Mouse (Mus musculus): ENCODE results near the gene Arid5b. TPM values are rescaled to one million over a fixed set of nuclear protein-coding genes. Genes with fewer than 3 reads are reported as not detected.
A peak's percentile ranks its signal among the peaks of the same experiment; 100 is the strongest.

Arid5b gene
- total and polyA plus RNA-seq, 2 experiments from 2014 or later = 11.4 to 14.5 TPM

GRCm38 (mm10) chr10:68208670-68209065 lies 69.9 kb downstream of the Arid5b start:
- peaks cover 15% of the 10 kb centered on the region for H3K4me1 ChIP-seq (ENCODE audit: control insufficient read depth, insufficient read depth)
- 55% methylated on average over 5 of the region's 5 CpGs for WGBS
- TF ChIP-seq CTCF (IDR thresholded peaks at IDR 0.05; ENCODE audit: low read depth) = no peak
- TF ChIP-seq EP300 (IDR thresholded peaks at IDR 0.05; ENCODE audit: low read depth) = no peak
- H3K9me3 ChIP-seq (replicated peaks; ENCODE audit: control insufficient read depth, low read length) = no peaks in the 10 kb centered on the region
- no peak overlapping the region; the same call in 1 of the 2 replicates for H3K4me2 ChIP-seq (ENCODE audit: low read depth, low read length)
- no peaks in the 10 kb centered on the region for H3K36me3 ChIP-seq (replicated peaks; ENCODE audit: control insufficient read depth, insufficient read depth, low read length)
- H3K27me3 ChIP-seq (ENCODE audit: control insufficient read depth, insufficient read depth, low read length) = no peaks in the 10 kb centered on the region
- no peak overlapping the region for H3K27ac ChIP-seq (ENCODE audit: low read depth)
- no peak overlapping the region for H3K4me3 ChIP-seq (ENCODE audit: low read depth, low read length)
- H3K9ac ChIP-seq (replicated peaks; ENCODE audit: low read depth, low read length) = no peak overlapping the region
- ATAC-seq (ENCODE audit: insufficient read depth, low read depth) = no peak
- DNase-seq (ENCODE audit: low spot score) = no peak

DNA sequence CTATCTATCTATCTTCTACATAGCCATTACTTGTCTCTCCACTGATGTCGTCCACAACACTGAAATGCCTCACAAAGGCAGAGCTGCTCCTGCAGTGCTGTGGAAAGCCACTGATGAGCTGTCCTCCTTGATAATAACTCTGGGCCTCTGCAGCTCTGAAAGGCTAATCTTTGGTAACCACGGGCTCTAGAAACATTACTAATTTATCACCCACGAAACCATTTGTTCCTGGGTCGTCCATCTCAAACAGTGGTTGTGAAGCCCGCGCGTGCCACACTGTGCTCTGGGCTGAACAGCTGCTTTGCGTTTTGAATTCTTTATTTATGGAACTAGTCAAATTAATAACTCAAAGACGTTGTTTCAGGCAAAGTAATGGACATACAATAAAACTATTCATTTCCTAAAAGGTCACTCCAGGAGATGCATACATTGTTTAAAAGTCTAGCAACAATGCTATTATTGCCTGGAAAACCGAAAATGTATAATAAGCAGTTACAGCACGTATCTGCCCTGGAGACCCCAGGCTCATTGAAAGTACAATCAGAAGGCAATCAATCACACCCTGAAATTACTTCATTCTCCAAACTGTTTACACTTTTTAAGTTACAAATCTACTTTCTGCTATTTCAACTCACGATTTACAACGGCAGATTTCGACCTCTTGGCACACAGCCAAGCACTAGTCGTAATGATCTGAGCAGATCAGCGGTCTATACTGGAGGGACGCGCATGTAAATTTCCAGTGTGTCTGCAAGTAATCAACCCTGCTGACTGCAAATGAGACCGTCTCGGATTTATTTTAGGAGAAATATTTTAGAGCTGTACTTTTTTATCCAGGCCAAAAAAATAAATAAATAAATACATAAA lies 70.5 kb downstream of the Arid5b start:
- Histone ChIP-seq H3K9ac (replicated peaks; ENCODE audit: low read depth, low read length) (no peak overlapping the region), H3K4me2 (ENCODE audit: low read depth, low read length) (peak overlapping the region; percentile 42), H3K4me3 (ENCODE audit: low read depth, low read length) (peak overlapping the region; percentile 20), H3K4me1 (ENCODE audit: control insufficient read depth, insufficient read depth) (peaks cover 14% of the 10 kb centered on the region), H3K9me3 (replicated peaks; ENCODE audit: control insufficient read depth, low read length) (no peaks in the 10 kb centered on the region), H3K27ac (ENCODE audit: low read depth) (no peak overlapping the region), H3K27me3 (ENCODE audit: control insufficient read depth, insufficient read depth, low read length) (no peaks in the 10 kb centered on the region), H3K36me3 (replicated peaks; ENCODE audit: control insufficient read depth, insufficient read depth, low read length) (no peaks in the 10 kb centered on the region)
- 43% methylated on average over 20 of the region's 20 CpGs for WGBS
- no peak for ATAC-seq (ENCODE audit: insufficient read depth, low read depth)
- TF ChIP-seq EP300 (IDR thresholded peaks at IDR 0.05; ENCODE audit: low read depth) (no peak), CTCF (IDR thresholded peaks at IDR 0.05; ENCODE audit: low read depth) (no peak)
- DNase-seq (ENCODE audit: low spot score) = no peak

- no peaks in the 10 kb centered on the region; the same call in 1 of the 2 replicates for H3K4me1 ChIP-seq (ENCODE audit: control insufficient read depth, insufficient read depth)
- no peak overlapping the region for H3K4me3 ChIP-seq (ENCODE audit: low read depth, low read length)
- ATAC-seq (ENCODE audit: insufficient read depth, low read depth) = no peak
- H3K27ac ChIP-seq (ENCODE audit: low read depth) = no peak overlapping the region
- H3K27me3 ChIP-seq (ENCODE audit: control insufficient read depth, insufficient read depth, low read length) = no peaks in the 10 kb centered on the region
- H3K9ac ChIP-seq (replicated peaks; ENCODE audit: low read depth, low read length) = no peak overlapping the region
- no peaks in the 10 kb centered on the region for H3K9me3 ChIP-seq (replicated peaks; ENCODE audit: control insufficient read depth, low read length)
- DNase-seq (ENCODE audit: low spot score) = no peak
- no peak overlapping the region for H3K4me2 ChIP-seq (ENCODE audit: low read depth, low read length)
- WGBS = 80% methylated on average over 6 of the region's 6 CpGs
- H3K36me3 ChIP-seq (replicated peaks; ENCODE audit: control insufficient read depth, insufficient read depth, low read length) = peaks cover 6% of the 10 kb centered on the region
- TF ChIP-seq EP300 (IDR thresholded peaks at IDR 0.05; ENCODE audit: low read depth) (no peak), CTCF (IDR thresholded peaks at IDR 0.05; ENCODE audit: low read depth) (no peak)
Measured at GRCm38 (mm10) chr10:68204391-68204790, 74.1 kb downstream of the Arid5b start.

DNA sequence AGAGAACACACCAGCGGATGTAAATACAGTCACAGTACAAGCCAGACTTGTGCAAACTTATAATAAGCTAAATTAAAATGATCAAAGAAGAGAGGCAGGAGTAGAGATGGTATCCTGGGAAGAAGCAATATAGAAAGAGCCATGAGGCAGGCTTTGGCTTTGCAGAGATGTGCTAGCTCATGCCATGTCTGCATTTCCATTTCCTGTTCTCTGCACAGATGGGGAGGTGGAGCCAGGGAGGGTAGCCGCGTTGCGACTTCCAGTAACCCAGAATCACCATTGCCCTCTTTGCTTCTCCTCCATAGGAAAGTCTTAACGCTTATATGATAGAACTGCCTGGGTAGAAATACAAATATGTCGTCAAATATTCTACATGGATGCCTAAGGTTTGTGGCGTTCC lies 74.7 kb downstream of the Arid5b start:
- Histone ChIP-seq H3K36me3 (replicated peaks; ENCODE audit: control insufficient read depth, insufficient read depth, low read length) (peaks cover 6% of the 10 kb centered on the region), H3K27ac (ENCODE audit: low read depth) (no peak overlapping the region), H3K27me3 (ENCODE audit: control insufficient read depth, insufficient read depth, low read length) (no peaks in the 10 kb centered on the region), H3K4me2 (ENCODE audit: low read depth, low read length) (no peak overlapping the region), H3K4me3 (ENCODE audit: low read depth, low read length) (no peak overlapping the region), H3K9me3 (replicated peaks; ENCODE audit: control insufficient read depth, low read length) (no peaks in the 10 kb centered on the region), H3K4me1 (ENCODE audit: control insufficient read depth, insufficient read depth) (no peaks in the 10 kb centered on the region; the same call in 1 of the 2 replicates), H3K9ac (replicated peaks; ENCODE audit: low read depth, low read length) (no peak overlapping the region)
- TF ChIP-seq CTCF (IDR thresholded peaks at IDR 0.05; ENCODE audit: low read depth) (no peak), EP300 (IDR thresholded peaks at IDR 0.05; ENCODE audit: low read depth) (no peak)
- WGBS = 88% methylated on average over 7 of the region's 7 CpGs
- ATAC-seq (ENCODE audit: insufficient read depth, low read depth) = no peak
- DNase-seq (ENCODE audit: low spot score) = no peak

DNA sequence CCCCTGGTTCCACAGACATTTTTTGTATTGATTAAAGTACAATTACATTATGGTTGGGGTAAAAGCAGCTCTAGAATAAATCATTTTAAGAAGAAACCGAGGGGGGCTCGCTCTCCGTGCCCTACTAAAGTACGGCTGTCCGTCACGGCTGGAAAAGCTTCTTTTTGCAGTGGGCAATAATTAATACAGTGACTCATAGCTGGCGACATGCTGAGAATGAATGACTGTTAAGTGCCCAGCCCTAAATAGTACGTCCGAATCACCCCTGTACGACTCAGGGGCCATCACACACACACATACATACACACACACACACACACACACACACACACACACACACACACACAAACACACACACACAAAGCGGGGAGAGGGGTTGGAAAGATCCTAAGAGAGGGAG lies 75.2 kb downstream of the Arid5b start:
- 51% methylated on average over 11 of the region's 11 CpGs for WGBS
- peaks cover 8% of the 10 kb centered on the region for H3K36me3 ChIP-seq (replicated peaks; ENCODE audit: control insufficient read depth, insufficient read depth, low read length)
- H3K4me1 ChIP-seq (ENCODE audit: control insufficient read depth, insufficient read depth) = no peaks in the 10 kb centered on the region; the same call in 1 of the 2 replicates
- TF ChIP-seq EP300 (IDR thresholded peaks at IDR 0.05; ENCODE audit: low read depth) = no peak
- TF ChIP-seq CTCF (IDR thresholded peaks at IDR 0.05; ENCODE audit: low read depth) = no peak
- no peak overlapping the region for H3K27ac ChIP-seq (ENCODE audit: low read depth)
- DNase-seq (ENCODE audit: low spot score) (peak; percentile 41), ATAC-seq (ENCODE audit: insufficient read depth, low read depth) (peak; percentile 51; the same call in 1 of the 2 replicates)
- H3K27me3 ChIP-seq (ENCODE audit: control insufficient read depth, insufficient read depth, low read length) = no peaks in the 10 kb centered on the region
- H3K4me2 ChIP-seq (ENCODE audit: low read depth, low read length) = peak overlapping the region; percentile 16; the same call in 1 of the 2 replicates
- H3K9ac ChIP-seq (replicated peaks; ENCODE audit: low read depth, low read length) = no peak overlapping the region
- H3K9me3 ChIP-seq (replicated peaks; ENCODE audit: control insufficient read depth, low read length) = no peaks in the 10 kb centered on the region
- H3K4me3 ChIP-seq (ENCODE audit: low read depth, low read length) = no peak overlapping the region

Measured in heart, postnatal 0 days (tissue).